Mouse (Mus musculus) midbrain, embryonic 15.5 days (tissue): ENCODE measurements around the gene Slc25a44. TPM values are rescaled to one million over a fixed set of nuclear protein-coding genes. Genes with fewer than 3 reads are reported as not detected.

Experiments used
- ATAC-seq: fragments of 200-750 bp; cut with Nextera tagmentation; replicated peaks from 2 replicates; pipeline ENCODE4 v1.8.0; 2017; ENCODE audit warnings: moderate TSS enrichment
- H3K27ac ChIP-seq: fragments of 300-500 bp; sonication (generic); 2 replicates; pipeline ENCODE4 v1.5.1; 2015; ENCODE audit warnings: mild to moderate bottlenecking, inconsistent platforms
- H3K27me3 ChIP-seq: fragments of 300-500 bp; sonication (generic); replicated peaks from 2 replicates; pipeline ENCODE4 v1.6.1; 2015; ENCODE audit warnings: inconsistent platforms
- H3K36me3 ChIP-seq: fragments of 300-500 bp; sonication (generic); replicated peaks from 2 replicates; pipeline ENCODE4 v1.6.1; 2015; ENCODE audit warnings: inconsistent platforms
- H3K4me1 ChIP-seq: fragments of 300-500 bp; sonication (generic); 2 replicates; pipeline ENCODE4 v1.6.1; 2015; ENCODE audit warnings: inconsistent platforms
- H3K4me2 ChIP-seq: fragments of 300-500 bp; sonication (generic); 2 replicates; pipeline ENCODE4 v1.6.1; 2015; ENCODE audit warnings: inconsistent platforms, mild to moderate bottlenecking, moderate library complexity
- H3K4me3 ChIP-seq: fragments of 300-500 bp; sonication (generic); 2 replicates; pipeline ENCODE4 v1.5.1; 2015; ENCODE audit warnings: mild to moderate bottlenecking, inconsistent platforms
- H3K9ac ChIP-seq: fragments of 300-500 bp; sonication (generic); 2 replicates; pipeline ENCODE4 v1.6.1; 2015; ENCODE audit warnings: mild to moderate bottlenecking, inconsistent platforms
- H3K9me3 ChIP-seq: fragments of 300-500 bp; sonication (generic); 2 replicates; pipeline ENCODE4 v1.6.1; 2016; ENCODE audit warnings: inconsistent platforms
- WGBS: fragments of 180-500 bp; shearing (Covaris S2); methylation state at CpG from one replicate; pipeline ENCODE4 v1.1.7; 2015; ENCODE audit warnings: mixed read lengths; 5-methylcytosine and 5-hydroxymethylcytosine counted together
- polyA plus RNA-seq: library from polyadenylated mRNA; unstranded; fragments of >200 nt; fragmentation: Nextera tagmentation; extraction: Ambion mirVana; gene quantifications from 2 replicates; pipeline ENCODE4 v1.2.1, GENCODE M21; 2015

Gene Slc25a44
- polyA plus RNA-seq, 1 experiment from 2014 or later = 41.2 TPM

- no peak overlapping the region for H3K4me3 ChIP-seq
- H3K9me3 ChIP-seq = no peaks in the 10 kb centered on the region
- no peak for ATAC-seq
- H3K9ac ChIP-seq = no peak overlapping the region
- H3K27ac ChIP-seq = 0 out of 2 replicates have a peak overlapping the region, but pooled peaks have one; percentile 48
- no peaks in the 10 kb centered on the region; the same call in 1 of the 2 replicates for H3K27me3 ChIP-seq
- no peaks in the 10 kb centered on the region; the same call in 1 of the 2 replicates for H3K36me3 ChIP-seq
- 89% methylated on average over 10 of the region's 10 CpGs for WGBS
- peaks cover 29% of the 10 kb centered on the region for H3K4me1 ChIP-seq
- H3K4me2 ChIP-seq = peak overlapping the region; percentile 80
Observed at GRCm38 (mm10) chr3:88425708-88426420, 925 bp upstream of the Slc25a44 start.

- H3K9ac ChIP-seq = no peak overlapping the region
- peak overlapping the region; percentile 80 for H3K4me2 ChIP-seq
- H3K27me3 ChIP-seq = no peaks in the 10 kb centered on the region; the same call in 1 of the 2 replicates
- WGBS = 5% methylated on average over 2 of the region's 2 CpGs
- H3K36me3 ChIP-seq = peaks cover 6% of the 10 kb centered on the region
- H3K4me3 ChIP-seq = peak overlapping the region; percentile 83
- 0 out of 2 replicates have a peak, but pooled peaks have one; percentile 12 for ATAC-seq
- H3K27ac ChIP-seq = 0 out of 2 replicates have a peak overlapping the region, but pooled peaks have one; percentile 48
- H3K9me3 ChIP-seq = no peaks in the 10 kb centered on the region
- peaks cover 29% of the 10 kb centered on the region for H3K4me1 ChIP-seq
Observed at GRCm38 (mm10) chr3:88425330-88425689, 371 bp upstream of the Slc25a44 start.

GRCm38 (mm10) chr3:88422020-88422720 lies 2.8 kb downstream of the Slc25a44 start:
- 29% methylated on average over 9 of the region's 9 CpGs for WGBS
- no peak overlapping the region for H3K4me3 ChIP-seq
- no peaks in the 10 kb centered on the region for H3K27me3 ChIP-seq
- no peak overlapping the region for H3K9ac ChIP-seq
- peaks cover 14% of the 10 kb centered on the region for H3K36me3 ChIP-seq
- no peaks in the 10 kb centered on the region for H3K9me3 ChIP-seq
- ATAC-seq = no peak
- H3K27ac ChIP-seq = no peak overlapping the region
- peaks cover 43% of the 10 kb centered on the region for H3K4me1 ChIP-seq
- H3K4me2 ChIP-seq = peak overlapping the region; percentile 5; the same call in 1 of the 2 replicates

GRCm38 (mm10) chr3:88420771-88421170 lies 4.2 kb downstream of the Slc25a44 start:
- peaks cover 18% of the 10 kb centered on the region for H3K36me3 ChIP-seq
- no peaks in the 10 kb centered on the region for H3K27me3 ChIP-seq
- H3K9me3 ChIP-seq = no peaks in the 10 kb centered on the region
- no peak overlapping the region for H3K4me3 ChIP-seq
- 98% methylated on average over 19 of the region's 19 CpGs for WGBS
- ATAC-seq = no peak
- no peak overlapping the region for H3K9ac ChIP-seq
- H3K4me2 ChIP-seq = no peak overlapping the region
- peaks cover 43% of the 10 kb centered on the region for H3K4me1 ChIP-seq
- no peak overlapping the region for H3K27ac ChIP-seq

- no peaks in the 10 kb centered on the region for H3K9me3 ChIP-seq
- H3K4me2 ChIP-seq = no peak overlapping the region
- H3K4me3 ChIP-seq = no peak overlapping the region
- no peak for ATAC-seq
- 86% methylated on average over 6 of the region's 6 CpGs for WGBS
- peaks cover 28% of the 10 kb centered on the region for H3K4me1 ChIP-seq
- H3K27ac ChIP-seq = no peak overlapping the region
- peaks cover 24% of the 10 kb centered on the region for H3K36me3 ChIP-seq
- H3K9ac ChIP-seq = no peak overlapping the region
- H3K27me3 ChIP-seq = no peaks in the 10 kb centered on the region
Observed at GRCm38 (mm10) chr3:88418016-88418415, 6.9 kb downstream of the Slc25a44 start.

GRCm38 (mm10) chr3:88415668-88416067 lies 9.3 kb downstream of the Slc25a44 start:
- Histone ChIP-seq H3K9ac (no peak overlapping the region), H3K27me3 (no peaks in the 10 kb centered on the region), H3K4me2 (no peak overlapping the region), H3K36me3 (peaks cover 38% of the 10 kb centered on the region), H3K9me3 (no peaks in the 10 kb centered on the region), H3K27ac (no peak overlapping the region), H3K4me3 (no peak overlapping the region), H3K4me1 (peaks cover 19% of the 10 kb centered on the region)
- ATAC-seq = no peak
- 89% methylated on average over 4 of the region's 4 CpGs for WGBS

GRCm38 (mm10) chr3:88412636-88413035 lies 12.3 kb downstream of the Slc25a44 start:
- H3K4me3 ChIP-seq = no peak overlapping the region
- no peak overlapping the region for H3K9ac ChIP-seq
- H3K36me3 ChIP-seq = peaks cover 26% of the 10 kb centered on the region; the same call in 1 of the 2 replicates
- no peak overlapping the region for H3K27ac ChIP-seq
- peaks cover 17% of the 10 kb centered on the region for H3K4me1 ChIP-seq
- no peak overlapping the region for H3K4me2 ChIP-seq
- 90% methylated on average over 11 of the region's 11 CpGs for WGBS
- no peaks in the 10 kb centered on the region for H3K9me3 ChIP-seq
- no peak for ATAC-seq
- no peaks in the 10 kb centered on the region for H3K27me3 ChIP-seq

- no peaks in the 10 kb centered on the region for H3K9me3 ChIP-seq
- no peak overlapping the region for H3K4me2 ChIP-seq
- no peak overlapping the region for H3K9ac ChIP-seq
- no peak for ATAC-seq
- H3K27ac ChIP-seq = no peak overlapping the region
- peaks cover 17% of the 10 kb centered on the region for H3K4me1 ChIP-seq
- H3K4me3 ChIP-seq = no peak overlapping the region
- no peaks in the 10 kb centered on the region for H3K27me3 ChIP-seq
- 89% methylated on average over 4 of the region's 4 CpGs for WGBS
- H3K36me3 ChIP-seq = peaks cover 26% of the 10 kb centered on the region; the same call in 1 of the 2 replicates
Observed at GRCm38 (mm10) chr3:88411681-88412080, 13.3 kb downstream of the Slc25a44 start.

GRCm38 (mm10) chr3:88410645-88411031 lies 14.3 kb downstream of the Slc25a44 start:
- no peaks in the 10 kb centered on the region for H3K9me3 ChIP-seq

GRCm38 (mm10) chr3:88409741-88410644 lies 14.9 kb downstream of the Slc25a44 start, which contains the start of gene Pmf1:
Gene Pmf1 (minus strand): TSS chr3:88410331.
- peak within 1 kb of the TSS; percentile 70 for H3K4me2 ChIP-seq
- no peaks in the 10 kb centered on the region for H3K27me3 ChIP-seq
- ATAC-seq = peak; percentile 93
- peaks cover 17% of the 10 kb centered on the region for H3K4me1 ChIP-seq
- peaks cover 16% of the 10 kb centered on the region; the same call in 1 of the 2 replicates for H3K36me3 ChIP-seq
- no peaks in the 10 kb centered on the region for H3K9me3 ChIP-seq
- H3K27ac ChIP-seq = peak within 1 kb of the TSS; percentile 85
- peak within 1 kb of the TSS; percentile 62 for H3K9ac ChIP-seq
- WGBS = under 1% methylated on average over 54 of the region's 54 CpGs
- peak within 1 kb of the TSS; percentile 56 for H3K4me3 ChIP-seq

More at GRCm38 (mm10) chr3:88410645-88411031, 14.3 kb downstream of the Slc25a44 start:
- Histone ChIP-seq H3K27me3 (no peaks in the 10 kb centered on the region), H3K4me3 (peak overlapping the region; percentile 56), H3K9ac (peak overlapping the region; percentile 23), H3K4me2 (peak overlapping the region; percentile 70), H3K36me3 (peaks cover 21% of the 10 kb centered on the region; the same call in 1 of the 2 replicates), H3K4me1 (peaks cover 17% of the 10 kb centered on the region), H3K27ac (peak overlapping the region; percentile 85; the same call in 1 of the 2 replicates)
- ATAC-seq = no peak
- 30% methylated on average over 7 of the region's 7 CpGs for WGBS

GRCm38 (mm10) chr3:88408953-88409352 lies 16.0 kb downstream of the Slc25a44 start:
- WGBS = 67% methylated on average over 5 of the region's 5 CpGs
- peak overlapping the region; percentile 56; the same call in 1 of the 2 replicates for H3K4me3 ChIP-seq

More at GRCm38 (mm10) chr3:88408953-88409352, 16.0 kb downstream of the Slc25a44 start:
- Histone ChIP-seq H3K4me1 (peaks cover 17% of the 10 kb centered on the region), H3K36me3 (peaks cover 16% of the 10 kb centered on the region; the same call in 1 of the 2 replicates), H3K27me3 (no peaks in the 10 kb centered on the region), H3K27ac (no peak overlapping the region), H3K9ac (no peak overlapping the region; the same call in 1 of the 2 replicates), H3K4me2 (peak overlapping the region; percentile 70), H3K9me3 (no peaks in the 10 kb centered on the region)
- ATAC-seq = no peak
